Mouse (Mus musculus): ENCODE measurements around the gene Kndc1. TPM values are rescaled to one million over a fixed set of nuclear protein-coding genes. Genes with fewer than 3 reads are reported as not detected.

The Kndc1 gene
- polyA plus RNA-seq, 1 experiment from 2014 or later: 0.05 TPM

GRCm38 (mm10) chr7:139908176-139908575, 13.7 kb downstream of the Kndc1 start:
- no peak overlapping the region for H3K27ac ChIP-seq
- no peak overlapping the region for H3K9ac ChIP-seq
- no peaks in the 10 kb centered on the region for H3K36me3 ChIP-seq
- H3K4me3 ChIP-seq: no peak overlapping the region
- no peak overlapping the region for H3K4me2 ChIP-seq
- H3K9me3 ChIP-seq (replicated peaks): no peaks in the 10 kb centered on the region
- WGBS (ENCODE audit: insufficient replicate concordance): 77% methylated on average over 5 of the region's 5 CpGs
- H3K27me3 ChIP-seq (replicated peaks): peaks cover 41% of the 10 kb centered on the region
- ATAC-seq: no peak
- H3K4me1 ChIP-seq: 0 out of 2 replicates have a peak, but pooled peaks cover 5% of the 10 kb centered on the region

- 50% methylated on average over 6 of the region's 6 CpGs for WGBS (ENCODE audit: insufficient replicate concordance)
- no peak for ATAC-seq
Observed at GRCm38 (mm10) chr7:139909469-139909868, 15.0 kb downstream of the Kndc1 start.

GRCm38 (mm10) chr7:139910204-139910835, 15.8 kb downstream of the Kndc1 start:
- Histone ChIP-seq H3K27me3 (replicated peaks) (peaks cover 54% of the 10 kb centered on the region), H3K36me3 (no peaks in the 10 kb centered on the region), H3K9ac (no peak overlapping the region), H3K27ac (no peak overlapping the region), H3K9me3 (replicated peaks) (no peaks in the 10 kb centered on the region), H3K4me2 (no peak overlapping the region), H3K4me3 (no peak overlapping the region), H3K4me1 (peaks cover 14% of the 10 kb centered on the region; the same call in 1 of the 2 replicates)
- WGBS (ENCODE audit: insufficient replicate concordance): 50% methylated on average over 11 of the region's 11 CpGs
- ATAC-seq: no peak

More at GRCm38 (mm10) chr7:139909469-139909868, 15.0 kb downstream of the Kndc1 start:
- H3K4me3 ChIP-seq: no peak overlapping the region
- no peak overlapping the region for H3K9ac ChIP-seq
- peaks cover 53% of the 10 kb centered on the region for H3K27me3 ChIP-seq (replicated peaks)
- H3K27ac ChIP-seq: no peak overlapping the region
- H3K36me3 ChIP-seq: no peaks in the 10 kb centered on the region
- no peaks in the 10 kb centered on the region for H3K9me3 ChIP-seq (replicated peaks)
- H3K4me2 ChIP-seq: no peak overlapping the region
- peaks cover 11% of the 10 kb centered on the region; the same call in 1 of the 2 replicates for H3K4me1 ChIP-seq

- no peaks in the 10 kb centered on the region for H3K36me3 ChIP-seq
- peaks cover 9% of the 10 kb centered on the region; the same call in 1 of the 2 replicates for H3K4me1 ChIP-seq
- H3K9ac ChIP-seq: no peak overlapping the region; the same call in 1 of the 2 replicates
- H3K4me2 ChIP-seq: peak overlapping the region; percentile 61
- H3K27ac ChIP-seq: no peak overlapping the region
- H3K27me3 ChIP-seq (replicated peaks): peaks cover 63% of the 10 kb centered on the region
- ATAC-seq: peak; percentile 81
- 8% methylated on average over 29 of the region's 29 CpGs for WGBS (ENCODE audit: insufficient replicate concordance)
- no peaks in the 10 kb centered on the region for H3K9me3 ChIP-seq (replicated peaks)
- H3K4me3 ChIP-seq: peak overlapping the region; percentile 41
Observed at GRCm38 (mm10) chr7:139914141-139915047, 19.9 kb downstream of the Kndc1 start.

GRCm38 (mm10) chr7:139915646-139916257, 21.3 kb downstream of the Kndc1 start:
- no peak overlapping the region for H3K4me3 ChIP-seq
- H3K9ac ChIP-seq: no peak overlapping the region
- H3K36me3 ChIP-seq: no peaks in the 10 kb centered on the region
- no peak overlapping the region for H3K4me2 ChIP-seq
- H3K27ac ChIP-seq: no peak overlapping the region
- ATAC-seq: no peak
- peaks cover 74% of the 10 kb centered on the region for H3K27me3 ChIP-seq (replicated peaks)
- H3K9me3 ChIP-seq (replicated peaks): no peaks in the 10 kb centered on the region
- WGBS (ENCODE audit: insufficient replicate concordance): 11% methylated on average over 14 of the region's 14 CpGs
- peaks cover 9% of the 10 kb centered on the region; the same call in 1 of the 2 replicates for H3K4me1 ChIP-seq

- no peak for ATAC-seq
- Histone ChIP-seq H3K4me2 (no peak overlapping the region), H3K9me3 (replicated peaks) (no peaks in the 10 kb centered on the region), H3K27ac (no peak overlapping the region), H3K36me3 (no peaks in the 10 kb centered on the region), H3K4me3 (no peak overlapping the region), H3K9ac (no peak overlapping the region), H3K27me3 (replicated peaks) (peaks cover 78% of the 10 kb centered on the region), H3K4me1 (peaks cover 9% of the 10 kb centered on the region; the same call in 1 of the 2 replicates)
- 0% methylated on average over 1 of the region's 1 CpGs for WGBS (ENCODE audit: insufficient replicate concordance)
Observed at GRCm38 (mm10) chr7:139916345-139916744, 21.8 kb downstream of the Kndc1 start.

- Histone ChIP-seq H3K4me3 (no peak overlapping the region), H3K9me3 (replicated peaks) (no peaks in the 10 kb centered on the region), H3K4me1 (peaks cover 9% of the 10 kb centered on the region; the same call in 1 of the 2 replicates), H3K27ac (no peak overlapping the region), H3K27me3 (replicated peaks) (peaks cover 66% of the 10 kb centered on the region), H3K9ac (no peak overlapping the region), H3K4me2 (no peak overlapping the region), H3K36me3 (no peaks in the 10 kb centered on the region)
- no peak for ATAC-seq
- 60% methylated on average over 4 of the region's 4 CpGs for WGBS (ENCODE audit: insufficient replicate concordance)
Observed at GRCm38 (mm10) chr7:139918262-139918661, 23.8 kb downstream of the Kndc1 start.

GRCm38 (mm10) chr7:139930732-139931131, 36.2 kb downstream of the Kndc1 start:
- no peak overlapping the region for H3K27ac ChIP-seq
- no peak overlapping the region for H3K4me2 ChIP-seq
- H3K4me3 ChIP-seq: no peak overlapping the region
- H3K9me3 ChIP-seq (replicated peaks): no peaks in the 10 kb centered on the region
- 16% methylated on average over 11 of the region's 11 CpGs for WGBS (ENCODE audit: insufficient replicate concordance)
- H3K27me3 ChIP-seq (replicated peaks): peaks cover 16% of the 10 kb centered on the region
- no peaks in the 10 kb centered on the region for H3K36me3 ChIP-seq
- no peaks in the 10 kb centered on the region for H3K4me1 ChIP-seq
- 0 out of 2 replicates have a peak, but pooled peaks have one; percentile 35 for ATAC-seq
- H3K9ac ChIP-seq: no peak overlapping the region

GRCm38 (mm10) chr7:139936705-139937104, 42.2 kb downstream of the Kndc1 start:
- peaks cover 46% of the 10 kb centered on the region for H3K27me3 ChIP-seq (replicated peaks)

GRCm38 (mm10) chr7:139937138-139937537, 42.6 kb downstream of the Kndc1 start:
- peaks cover 46% of the 10 kb centered on the region for H3K27me3 ChIP-seq (replicated peaks)
- 65% methylated on average over 3 of the region's 3 CpGs for WGBS (ENCODE audit: insufficient replicate concordance)

More at GRCm38 (mm10) chr7:139936705-139937104, 42.2 kb downstream of the Kndc1 start:
- no peak overlapping the region for H3K4me2 ChIP-seq
- no peaks in the 10 kb centered on the region for H3K36me3 ChIP-seq
- no peak overlapping the region for H3K9ac ChIP-seq
- H3K4me3 ChIP-seq: no peak overlapping the region
- no peak overlapping the region for H3K27ac ChIP-seq
- no peak for ATAC-seq
- no peaks in the 10 kb centered on the region for H3K9me3 ChIP-seq (replicated peaks)
- H3K4me1 ChIP-seq: no peaks in the 10 kb centered on the region
- 71% methylated on average over 10 of the region's 10 CpGs for WGBS (ENCODE audit: insufficient replicate concordance)

GRCm38 (mm10) chr7:139937810-139938209, 43.3 kb downstream of the Kndc1 start:
- Histone ChIP-seq H3K4me1 (no peaks in the 10 kb centered on the region), H3K27me3 (replicated peaks) (peaks cover 51% of the 10 kb centered on the region), H3K4me3 (no peak overlapping the region), H3K27ac (no peak overlapping the region), H3K4me2 (no peak overlapping the region), H3K9me3 (replicated peaks) (no peaks in the 10 kb centered on the region), H3K36me3 (no peaks in the 10 kb centered on the region), H3K9ac (no peak overlapping the region)
- WGBS (ENCODE audit: insufficient replicate concordance): 39% methylated on average over 5 of the region's 5 CpGs
- no peak for ATAC-seq

More at GRCm38 (mm10) chr7:139937138-139937537, 42.6 kb downstream of the Kndc1 start:
- no peak overlapping the region for H3K4me2 ChIP-seq
- H3K9ac ChIP-seq: no peak overlapping the region
- no peak for ATAC-seq
- no peak overlapping the region for H3K27ac ChIP-seq
- H3K9me3 ChIP-seq (replicated peaks): no peaks in the 10 kb centered on the region
- H3K36me3 ChIP-seq: no peaks in the 10 kb centered on the region
- no peak overlapping the region for H3K4me3 ChIP-seq
- no peaks in the 10 kb centered on the region for H3K4me1 ChIP-seq

All from liver, embryonic 12.5 days (tissue).